Mouse (Mus musculus) heart, embryonic 11.5 days (tissue): ENCODE data around the gene Nt5e. TPM values are rescaled to one million over a fixed set of nuclear protein-coding genes. Genes with fewer than 3 reads are reported as not detected.

Source experiments
- ATAC-seq: fragments of 200-750 bp; cut with Nextera tagmentation; replicated peaks from 2 replicates; pipeline ENCODE4 v1.8.0; 2017; ENCODE audit warnings: moderate library complexity; ENCODE audit not compliant: insufficient number of reproducible peaks, low FRiP score, low TSS enrichment
- H3K27ac ChIP-seq: fragments of 300-500 bp; sonication (generic); 2 replicates; pipeline ENCODE4 v1.5.1; 2014; ENCODE audit warnings: mild to moderate bottlenecking, low read depth, low read length
- H3K27me3 ChIP-seq: fragments of 300-500 bp; sonication (generic); 2 replicates; pipeline ENCODE4 v1.6.1; 2014; ENCODE audit warnings: mild to moderate bottlenecking, low read length, mixed read lengths; ENCODE audit not compliant: control insufficient read depth, insufficient read depth
- H3K36me3 ChIP-seq: fragments of 300-500 bp; sonication (generic); 2 replicates; pipeline ENCODE4 v1.6.1; 2014; ENCODE audit warnings: mild to moderate bottlenecking, low read length, moderate library complexity, mixed read lengths; ENCODE audit not compliant: control insufficient read depth, insufficient read depth
- H3K4me1 ChIP-seq: fragments of 300-500 bp; sonication (generic); 2 replicates; pipeline ENCODE4 v1.6.1; 2014; ENCODE audit warnings: low read length; ENCODE audit not compliant: control insufficient read depth, insufficient read depth
- H3K4me2 ChIP-seq: fragments of 300-500 bp; sonication (generic); 2 replicates; pipeline ENCODE4 v1.6.1; 2014; ENCODE audit warnings: mild to moderate bottlenecking, moderate library complexity
- H3K4me3 ChIP-seq: fragments of 300-500 bp; sonication (generic); 2 replicates; pipeline ENCODE4 v1.5.1; 2014; ENCODE audit warnings: low read depth, low read length
- H3K9ac ChIP-seq: fragments of 300-500 bp; sonication (generic); 2 replicates; pipeline ENCODE4 v1.6.1; 2014; ENCODE audit warnings: mild to moderate bottlenecking, low read depth, low read length, moderate library complexity
- H3K9me3 ChIP-seq: fragments of 300-500 bp; sonication (generic); replicated peaks from 2 replicates; pipeline ENCODE4 v1.6.1; 2016; ENCODE audit warnings: low read length; ENCODE audit not compliant: control insufficient read depth
- WGBS: fragments of 180-500 bp; shearing (Covaris S2); extraction: QIAGEN DNeasy Blood & Tissue Kit; methylation state at CpG from one replicate; pipeline ENCODE4 v1.1.7; 2014; ENCODE audit not compliant: insufficient replicate concordance; 5-methylcytosine and 5-hydroxymethylcytosine counted together
- polyA plus RNA-seq: library from polyadenylated mRNA; unstranded; fragments of >200 nt; fragmentation: Nextera tagmentation; extraction: Ambion mirVana; gene quantifications from 2 replicates; pipeline ENCODE4 v1.2.1, GENCODE M21; 2014

The Nt5e gene
- polyA plus RNA-seq, 1 experiment from 2014 or later: 3.0 TPM

- no peaks in the 10 kb centered on the region for H3K9me3 ChIP-seq
- H3K4me1 ChIP-seq: no peaks in the 10 kb centered on the region
- no peak overlapping the region for H3K4me2 ChIP-seq
- no peaks in the 10 kb centered on the region for H3K27me3 ChIP-seq
- H3K36me3 ChIP-seq: no peaks in the 10 kb centered on the region
- H3K27ac ChIP-seq: no peak overlapping the region
- H3K4me3 ChIP-seq: no peak overlapping the region
- H3K9ac ChIP-seq: no peak overlapping the region
- WGBS: 79% methylated on average over 8 of the region's 8 CpGs
- no peak for ATAC-seq
These were observed 28.9 kb upstream of the Nt5e start for GRCm38 (mm10) chr9:88297871-88298658.

- Histone ChIP-seq H3K4me2 (no peak overlapping the region), H3K27ac (no peak overlapping the region), H3K27me3 (no peaks in the 10 kb centered on the region), H3K4me1 (no peaks in the 10 kb centered on the region), H3K9ac (no peak overlapping the region), H3K36me3 (no peaks in the 10 kb centered on the region), H3K9me3 (no peaks in the 10 kb centered on the region), H3K4me3 (no peak overlapping the region)
- 76% methylated on average over 2 of the region's 2 CpGs for WGBS
- no peak for ATAC-seq
These were observed 19.9 kb upstream of the Nt5e start for GRCm38 (mm10) chr9:88307019-88307618.

GRCm38 (mm10) chr9:88309127-88309526 lies 17.9 kb upstream of the Nt5e start:
- WGBS: 35% methylated on average over 1 of the region's 1 CpGs
- no peak for ATAC-seq

GRCm38 (mm10) chr9:88319226-88319625 lies 7.8 kb upstream of the Nt5e start:
- no peak overlapping the region for H3K4me3 ChIP-seq
- no peaks in the 10 kb centered on the region for H3K9me3 ChIP-seq
- no peak overlapping the region for H3K4me2 ChIP-seq
- H3K27ac ChIP-seq: no peak overlapping the region
- H3K9ac ChIP-seq: no peak overlapping the region
- no peaks in the 10 kb centered on the region for H3K36me3 ChIP-seq
- H3K27me3 ChIP-seq: no peaks in the 10 kb centered on the region
- no peak for ATAC-seq
- no peaks in the 10 kb centered on the region for H3K4me1 ChIP-seq

More at GRCm38 (mm10) chr9:88309127-88309526, 17.9 kb upstream of the Nt5e start:
- Histone ChIP-seq H3K27ac (no peak overlapping the region), H3K4me2 (no peak overlapping the region), H3K27me3 (no peaks in the 10 kb centered on the region), H3K4me1 (no peaks in the 10 kb centered on the region), H3K9ac (no peak overlapping the region), H3K4me3 (no peak overlapping the region), H3K9me3 (no peaks in the 10 kb centered on the region), H3K36me3 (no peaks in the 10 kb centered on the region)

GRCm38 (mm10) chr9:88324616-88325015 lies 2.4 kb upstream of the Nt5e start:
- WGBS: 63% methylated on average over 3 of the region's 3 CpGs
- no peak for ATAC-seq
- Histone ChIP-seq H3K4me1 (no peaks in the 10 kb centered on the region), H3K27ac (no peak overlapping the region), H3K9me3 (no peaks in the 10 kb centered on the region), H3K27me3 (peaks cover 3% of the 10 kb centered on the region), H3K4me2 (no peak overlapping the region), H3K9ac (no peak overlapping the region), H3K4me3 (no peak overlapping the region), H3K36me3 (no peaks in the 10 kb centered on the region)

GRCm38 (mm10) chr9:88328666-88329065 lies 1.7 kb downstream of the Nt5e start:
- H3K27me3 ChIP-seq: peaks cover 10% of the 10 kb centered on the region
- H3K9me3 ChIP-seq: no peaks in the 10 kb centered on the region
- no peaks in the 10 kb centered on the region for H3K36me3 ChIP-seq
- H3K9ac ChIP-seq: no peak overlapping the region
- H3K4me1 ChIP-seq: no peaks in the 10 kb centered on the region
- no peak overlapping the region for H3K27ac ChIP-seq
- WGBS: 18% methylated on average over 5 of the region's 5 CpGs
- H3K4me3 ChIP-seq: no peak overlapping the region
- no peak for ATAC-seq
- no peak overlapping the region for H3K4me2 ChIP-seq

- H3K9ac ChIP-seq: no peak overlapping the region
- H3K4me2 ChIP-seq: no peak overlapping the region
- no peak overlapping the region for H3K27ac ChIP-seq
- H3K27me3 ChIP-seq: peaks cover 10% of the 10 kb centered on the region
- no peaks in the 10 kb centered on the region for H3K9me3 ChIP-seq
- no peak overlapping the region for H3K4me3 ChIP-seq
- H3K4me1 ChIP-seq: no peaks in the 10 kb centered on the region
- no peak for ATAC-seq
- no peaks in the 10 kb centered on the region for H3K36me3 ChIP-seq
- WGBS: 39% methylated on average over 10 of the region's 10 CpGs
These were observed 2.3 kb downstream of the Nt5e start for GRCm38 (mm10) chr9:88329166-88329748.

GRCm38 (mm10) chr9:88330316-88330715 lies 3.3 kb downstream of the Nt5e start:
- no peak for ATAC-seq
- H3K4me3 ChIP-seq: no peak overlapping the region
- peaks cover 10% of the 10 kb centered on the region for H3K27me3 ChIP-seq
- H3K4me1 ChIP-seq: no peaks in the 10 kb centered on the region
- H3K9ac ChIP-seq: no peak overlapping the region
- 74% methylated on average over 3 of the region's 3 CpGs for WGBS
- no peaks in the 10 kb centered on the region for H3K9me3 ChIP-seq
- no peak overlapping the region for H3K27ac ChIP-seq
- no peak overlapping the region for H3K4me2 ChIP-seq
- no peaks in the 10 kb centered on the region for H3K36me3 ChIP-seq
